Mouse (Mus musculus) G1E (cell line): ENCODE measurements at regions not wholly inside any gene's neighbourhood (a gene's known extent, or its start where the extent isn't known, plus 50 kb on each side); places are given as distances from the start of the nearest gene placed in this dataset.

ENCODE experiments used
- CTCF ChIP-seq: IDR thresholded peaks from 2 replicates; pipeline ENCODE4 v1.5.1; 2012; ENCODE audit warnings: low read depth, low read length, inconsistent platforms, mixed read lengths
- GATA1 ChIP-seq: IDR thresholded peaks from 2 replicates; pipeline ENCODE4 v1.6.1; 2012; ENCODE audit warnings: borderline replicate concordance, low read length, inconsistent platforms, mixed read lengths
- GATA2 ChIP-seq: IDR thresholded peaks from 2 replicates; pipeline ENCODE4 v1.6.1; 2012; ENCODE audit warnings: low read depth, low read length, inconsistent platforms, borderline replicate concordance
- TAL1 ChIP-seq: conservative IDR thresholded peaks from 2 replicates; pipeline ENCODE4 v1.6.1; 2012; ENCODE audit warnings: low read depth, low read length, inconsistent platforms, mixed read lengths

DNA sequence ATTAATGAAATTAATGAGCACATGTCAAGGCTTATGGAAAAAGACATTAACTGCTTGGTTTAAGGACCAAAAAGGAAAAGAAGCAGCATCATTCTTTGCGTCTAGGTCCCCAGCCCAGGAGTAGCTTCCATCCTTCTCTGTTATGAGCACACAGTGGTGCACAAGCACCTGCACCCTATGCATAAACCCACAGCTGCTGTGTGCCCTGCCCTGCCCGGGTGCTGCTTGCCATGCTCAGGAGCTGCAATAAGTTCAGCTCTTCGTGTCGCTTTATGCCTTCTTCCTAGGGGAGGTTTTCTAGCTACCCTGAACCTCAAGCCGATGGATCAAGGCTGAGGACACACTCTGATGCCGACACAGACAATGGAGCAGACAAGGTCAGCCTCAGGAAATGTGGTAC lies 194.8 kb downstream of the Dad1 start:
- TF ChIP-seq CTCF (no peak), TAL1 (no peak), GATA1 (no peak), GATA2 (no peak)
